Mouse (Mus musculus) mesoderm, embryonic 11.5 days (tissue): ENCODE data around the gene 4933424G06Rik.
"Not testable (repeated sequence)": the region's sequence is repeated elsewhere in the genome, so short reads cannot be mapped to it uniquely, and the experiment has no call there.

Experiments used
- DNase-seq: peaks from one replicate; pipeline ENCODE4 v3.0.0-alpha.2; 2012; ENCODE audit warnings: low read depth, low spot score

The 4933424G06Rik gene

DNA sequence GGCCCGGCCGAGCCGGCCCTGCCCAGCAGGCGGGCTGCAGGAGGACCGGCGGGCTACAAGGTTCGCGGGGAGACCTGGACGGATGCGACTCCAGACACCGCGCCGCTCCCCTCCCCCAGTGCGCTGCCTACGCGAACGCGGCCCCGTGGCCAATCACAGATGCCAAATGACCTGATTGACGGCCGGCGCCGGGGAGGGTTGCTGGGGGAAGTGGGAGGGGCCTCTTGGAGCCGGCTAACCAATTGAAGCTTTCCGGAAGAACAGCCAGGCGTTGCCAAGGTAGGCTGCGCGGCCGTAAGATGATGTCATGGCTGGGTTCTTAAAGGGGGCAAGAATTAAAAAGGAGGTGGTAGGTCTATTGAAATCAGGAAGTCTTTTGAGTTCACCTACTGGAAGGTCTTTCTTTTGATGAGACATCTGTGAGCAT lies at the start of gene 4933424G06Rik:
TSS of gene 4933424G06Rik (plus strand) at position 296 of the 427 bp plus-strand sequence.
- peak; percentile 98 for DNase-seq

DNA sequence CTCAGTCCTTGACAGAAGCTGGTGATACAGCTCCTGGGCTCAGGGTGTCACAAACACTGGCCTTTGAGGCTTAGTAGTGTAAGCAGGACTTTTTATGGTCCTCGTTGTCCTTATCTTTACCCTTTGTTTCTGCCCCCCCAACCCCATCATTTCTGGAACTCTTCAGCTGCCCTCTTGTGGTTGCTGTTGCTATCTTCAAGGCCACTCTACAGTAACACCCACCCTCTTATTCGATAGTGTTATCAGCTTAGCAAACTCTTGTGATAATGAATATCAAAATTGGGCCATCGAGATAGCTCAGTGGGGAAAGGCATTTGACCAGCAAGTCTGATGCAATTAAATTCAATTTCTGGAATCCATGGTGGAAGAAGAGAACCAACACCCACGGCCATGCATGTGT lies 45.5 kb upstream of the 4933424G06Rik start:
- no peak for DNase-seq

DNA sequence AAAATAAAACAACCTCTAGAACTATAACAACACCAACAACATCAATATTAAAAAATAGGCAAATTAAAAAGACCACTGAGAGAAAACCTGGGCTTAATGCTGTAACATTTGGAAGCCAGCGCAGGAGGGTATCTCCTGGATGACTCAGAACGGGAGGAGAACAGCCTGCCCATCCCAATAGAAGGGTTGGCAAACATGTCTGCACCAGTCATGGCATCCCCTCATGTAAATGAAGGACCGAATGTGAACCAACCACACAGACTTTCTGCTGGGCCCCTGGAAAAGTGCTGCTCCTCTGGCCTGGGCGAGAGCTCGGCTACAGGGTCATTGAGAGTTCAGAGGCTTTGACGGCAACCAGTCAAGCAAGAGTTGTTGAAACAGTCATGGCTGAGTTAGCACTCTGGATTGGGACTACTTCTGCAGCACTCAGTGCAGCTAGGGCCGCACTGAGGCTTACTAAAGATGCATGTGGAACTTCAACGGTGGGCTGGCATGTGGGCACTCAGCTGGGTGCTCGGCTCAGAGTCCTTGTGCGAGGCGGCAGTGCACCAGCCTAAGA lies 44.7 kb upstream of the 4933424G06Rik start:
- peak; percentile 43 for DNase-seq

DNA sequence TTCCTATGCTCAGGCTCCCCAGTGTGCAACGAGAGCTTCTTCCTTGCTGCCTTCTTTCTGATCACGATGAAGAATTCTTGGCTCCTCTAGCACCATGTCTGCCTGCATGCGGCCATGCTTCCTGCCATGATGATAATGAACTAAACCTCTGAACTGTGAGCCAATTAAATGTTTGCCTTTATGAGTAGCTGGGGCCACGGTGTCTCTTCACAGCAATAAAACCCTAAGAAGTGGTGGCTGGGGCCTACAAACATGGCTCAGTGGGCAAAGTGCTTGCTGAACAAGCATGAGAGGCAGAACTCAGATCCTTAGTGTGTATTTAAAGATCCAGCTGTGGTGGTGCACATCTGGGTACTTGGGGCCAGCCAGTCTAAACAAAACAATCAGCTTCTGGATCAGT lies 44.0 kb upstream of the 4933424G06Rik start:
- no peak for DNase-seq

DNA sequence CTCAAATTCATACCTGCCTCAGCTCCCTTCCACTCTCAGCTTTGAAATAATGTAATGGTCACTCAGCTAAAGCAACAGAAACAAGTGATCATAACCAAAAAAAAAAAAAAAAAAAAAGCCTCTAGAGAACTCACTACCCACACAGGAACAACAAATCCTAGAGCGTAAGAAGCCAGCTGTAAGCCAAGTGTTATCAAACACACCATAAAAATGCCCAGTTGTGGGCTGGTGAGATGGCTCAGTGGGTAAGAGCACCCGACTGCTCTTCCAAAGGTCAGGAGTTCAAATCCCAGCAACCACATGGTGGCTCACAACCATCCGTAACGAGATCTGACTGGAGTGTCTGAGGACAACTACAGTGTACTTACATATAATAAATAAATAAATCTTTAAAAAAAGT lies 41.9 kb upstream of the 4933424G06Rik start:
- not testable (repeated sequence) for DNase-seq

DNA sequence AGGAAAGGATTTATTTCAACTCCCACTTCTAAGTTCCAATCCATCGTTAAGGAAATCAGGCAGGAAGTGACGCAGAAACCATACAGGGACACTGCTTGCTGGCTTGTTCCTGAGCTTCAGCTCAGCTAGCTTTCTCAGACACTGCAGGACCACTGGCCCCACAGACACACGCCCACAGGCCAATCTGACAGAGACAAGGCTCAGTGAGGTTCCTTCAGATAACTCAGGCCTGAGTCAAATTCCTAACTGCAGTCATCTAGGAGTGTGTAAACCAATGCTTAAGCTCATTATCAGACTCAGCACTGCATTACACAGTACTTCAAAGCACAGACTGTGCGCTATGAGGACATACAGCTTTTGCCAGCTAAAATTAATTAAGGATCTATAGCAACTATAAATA lies 39.7 kb upstream of the 4933424G06Rik start:
- no peak for DNase-seq

DNA sequence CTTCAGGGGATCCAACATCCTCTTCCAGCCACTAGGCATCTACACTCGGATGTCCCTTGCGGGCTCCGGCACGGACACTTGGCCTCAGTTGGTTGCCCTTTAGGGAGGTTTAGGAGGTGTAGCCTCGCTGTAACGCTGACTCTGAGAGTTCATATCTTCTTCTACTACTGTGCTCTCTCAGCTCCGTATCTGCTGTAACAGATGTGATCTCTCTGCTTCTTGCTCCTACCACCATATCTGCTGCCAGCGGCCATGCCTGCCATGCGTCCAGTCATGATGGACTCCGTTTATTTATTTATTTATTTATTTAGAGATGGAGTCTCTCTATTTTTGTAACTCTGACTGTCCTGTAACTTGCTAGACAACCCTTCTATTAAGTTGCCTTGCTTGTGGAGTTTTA lies 38.7 kb upstream of the 4933424G06Rik start:
- no peak for DNase-seq

DNA sequence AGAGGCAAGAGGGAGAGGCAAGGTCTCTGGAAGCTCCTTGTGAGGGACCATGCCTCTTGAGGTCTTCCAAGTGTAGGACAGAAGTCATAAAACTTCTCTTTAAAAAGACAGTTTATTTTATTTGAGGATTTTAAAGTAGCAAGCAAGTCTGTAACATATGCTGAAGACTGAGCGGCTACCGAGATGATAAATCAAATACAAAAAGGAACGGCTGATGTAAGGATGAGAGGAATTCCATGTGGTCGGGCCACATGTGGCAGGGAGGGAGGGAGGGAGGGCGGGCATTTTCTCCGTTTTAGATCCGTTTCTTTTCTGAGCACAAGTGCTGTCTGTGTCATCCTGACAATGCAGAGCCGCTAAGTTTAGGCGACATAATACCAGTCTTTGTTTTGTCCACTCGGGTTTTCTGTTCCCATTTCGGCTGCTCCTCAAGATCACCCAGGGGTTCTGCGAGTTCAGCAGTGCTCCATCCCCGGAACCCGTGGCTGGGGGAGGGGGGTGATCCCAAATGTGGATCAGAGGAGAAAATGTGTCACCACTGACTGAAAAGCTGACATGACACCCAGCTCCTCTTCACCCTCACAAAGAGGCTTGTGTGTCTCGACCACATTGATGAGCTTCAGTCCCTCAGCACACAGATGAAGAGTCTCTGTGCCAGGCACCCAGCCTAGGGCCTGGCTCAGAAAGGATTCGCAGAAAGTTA lies 37.1 kb upstream of the 4933424G06Rik start:
- DNase-seq: peak; percentile 55

DNA sequence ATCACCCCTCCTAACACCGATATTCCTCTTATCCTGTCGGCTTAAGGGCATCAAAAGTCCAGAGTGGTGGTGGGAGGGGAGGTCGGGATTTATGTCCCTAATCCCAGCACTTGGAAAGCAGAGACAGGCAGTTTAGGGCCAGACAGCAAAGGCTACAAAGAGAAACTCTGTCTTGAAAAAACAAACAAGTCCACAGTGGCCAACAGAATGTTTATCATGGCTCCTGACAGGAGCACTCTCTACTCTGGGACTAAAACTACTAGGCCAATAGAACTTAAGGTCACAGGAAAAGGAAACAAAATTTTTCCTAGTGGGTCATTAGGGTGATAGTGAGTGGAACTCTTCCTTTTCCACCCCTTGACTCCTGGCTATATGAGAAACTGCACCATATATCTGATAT lies 35.0 kb upstream of the 4933424G06Rik start:
- no peak for DNase-seq

DNA sequence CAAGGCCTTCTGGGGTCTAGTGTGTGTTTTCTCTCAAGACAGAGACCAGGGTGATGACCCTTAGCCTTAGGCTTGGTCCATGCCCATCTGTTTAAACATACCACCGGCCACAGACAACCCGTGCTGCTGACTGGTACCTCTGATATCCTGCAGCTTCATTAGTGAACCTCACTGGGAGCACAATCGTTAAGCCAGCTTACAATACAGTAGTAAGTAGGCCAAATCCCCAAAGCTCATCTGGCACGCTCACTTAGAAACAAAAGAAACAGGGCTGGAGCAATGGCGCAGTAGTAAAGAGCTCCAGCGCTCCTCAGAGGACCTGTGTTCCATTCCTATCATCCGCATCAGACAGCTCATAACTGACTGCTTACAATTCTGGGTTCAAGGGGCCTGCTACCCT lies 29.1 kb upstream of the 4933424G06Rik start:
- DNase-seq: no peak

DNA sequence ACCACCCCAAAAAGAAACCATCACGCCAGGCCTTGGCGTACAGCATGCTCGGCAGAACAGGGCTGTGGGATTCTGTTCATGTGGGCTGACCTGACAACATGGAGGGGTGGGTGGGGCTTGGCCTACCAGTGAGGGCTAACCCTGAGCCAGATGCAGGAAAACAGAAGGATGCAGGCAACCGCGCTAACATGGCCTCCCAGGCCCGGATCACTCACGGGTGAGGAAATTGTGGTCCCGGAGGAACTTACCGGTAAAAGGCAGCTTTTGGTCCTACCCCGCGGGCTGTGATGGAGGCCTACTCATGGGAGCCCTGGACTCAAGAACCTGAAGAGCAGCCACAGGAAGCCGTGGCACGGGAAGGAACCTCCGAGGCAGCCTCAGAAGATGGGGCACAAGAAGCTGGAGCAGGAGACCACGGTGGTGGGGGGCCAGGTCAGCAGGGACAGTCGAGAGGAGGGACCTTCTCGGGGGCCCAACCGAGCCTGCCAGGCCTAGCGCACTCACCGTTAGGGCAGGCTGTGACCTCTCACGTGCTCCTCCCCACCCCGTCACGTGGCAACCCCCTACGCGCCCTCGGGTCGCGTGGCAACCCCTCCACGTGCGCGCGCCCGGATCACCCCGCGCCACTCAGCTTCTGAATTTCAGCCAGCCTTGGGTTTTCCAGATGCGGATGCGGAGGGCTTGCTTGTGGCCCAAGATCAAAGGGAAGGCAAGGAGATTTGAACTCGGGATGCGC lies 27.2 kb upstream of the 4933424G06Rik start, which contains the start of gene Fam178b:
TSS of gene Fam178b (minus strand) at position 564 of the 736 bp plus-strand sequence.
- no peak for DNase-seq

DNA sequence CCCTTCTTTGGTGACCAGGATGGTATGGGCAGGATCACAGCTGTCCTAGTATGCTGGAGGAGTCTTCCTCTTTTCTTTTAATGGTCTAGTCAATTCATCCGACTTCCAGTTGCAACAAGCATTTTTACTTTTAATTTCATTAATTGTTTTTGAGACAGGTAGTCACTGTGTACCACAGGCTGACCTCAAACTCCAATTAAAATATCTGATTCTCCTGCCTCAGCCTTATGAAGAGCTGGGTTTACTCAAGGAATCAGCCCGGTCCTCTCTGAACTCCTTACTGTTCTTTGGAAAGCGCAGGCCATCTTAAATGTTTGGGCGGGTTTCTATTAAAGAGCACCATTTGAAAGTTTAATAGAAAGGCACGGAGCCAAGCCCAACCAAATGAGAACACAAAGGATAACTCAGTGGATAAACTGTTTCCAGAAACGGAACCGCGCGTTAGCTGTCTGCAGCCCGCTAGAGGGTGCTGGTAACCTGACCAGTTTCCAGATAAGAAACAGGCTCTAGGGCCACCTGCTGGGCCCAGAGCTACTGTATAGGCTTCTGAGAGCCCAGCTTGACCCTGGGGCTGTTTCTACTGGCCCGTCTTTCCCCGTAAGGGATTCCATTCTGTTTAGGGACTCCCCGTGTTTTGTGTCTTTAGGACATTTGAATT lies 26.0 kb upstream of the 4933424G06Rik start:
- peak; percentile 81 for DNase-seq

DNA sequence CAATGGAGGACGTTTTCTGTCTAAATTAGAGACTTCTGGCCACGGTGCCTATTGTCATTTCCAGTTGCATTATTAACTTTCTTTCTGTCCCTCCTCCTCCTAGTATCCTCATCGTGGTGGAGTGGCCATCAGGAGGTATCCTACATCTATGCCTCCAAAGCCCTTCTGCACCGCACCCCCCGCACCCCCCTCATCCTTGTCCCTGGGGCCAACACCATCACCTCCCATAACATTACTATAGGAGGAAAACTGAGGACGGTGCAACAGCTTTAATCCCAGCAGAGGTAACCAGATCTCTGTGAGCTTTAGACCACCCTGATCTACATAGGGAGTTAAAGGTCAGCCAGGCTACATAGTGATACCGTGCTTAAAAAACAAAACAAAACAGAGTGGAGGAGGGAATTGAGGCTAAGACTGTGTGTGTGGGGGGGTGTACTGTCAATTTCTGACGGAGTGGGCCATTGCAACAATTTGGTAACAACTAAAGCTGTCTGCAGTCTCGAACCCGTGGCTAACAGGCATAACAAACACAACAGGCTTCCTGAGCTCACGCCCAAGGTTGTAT lies 19.2 kb upstream of the 4933424G06Rik start:
- DNase-seq: no peak

DNA sequence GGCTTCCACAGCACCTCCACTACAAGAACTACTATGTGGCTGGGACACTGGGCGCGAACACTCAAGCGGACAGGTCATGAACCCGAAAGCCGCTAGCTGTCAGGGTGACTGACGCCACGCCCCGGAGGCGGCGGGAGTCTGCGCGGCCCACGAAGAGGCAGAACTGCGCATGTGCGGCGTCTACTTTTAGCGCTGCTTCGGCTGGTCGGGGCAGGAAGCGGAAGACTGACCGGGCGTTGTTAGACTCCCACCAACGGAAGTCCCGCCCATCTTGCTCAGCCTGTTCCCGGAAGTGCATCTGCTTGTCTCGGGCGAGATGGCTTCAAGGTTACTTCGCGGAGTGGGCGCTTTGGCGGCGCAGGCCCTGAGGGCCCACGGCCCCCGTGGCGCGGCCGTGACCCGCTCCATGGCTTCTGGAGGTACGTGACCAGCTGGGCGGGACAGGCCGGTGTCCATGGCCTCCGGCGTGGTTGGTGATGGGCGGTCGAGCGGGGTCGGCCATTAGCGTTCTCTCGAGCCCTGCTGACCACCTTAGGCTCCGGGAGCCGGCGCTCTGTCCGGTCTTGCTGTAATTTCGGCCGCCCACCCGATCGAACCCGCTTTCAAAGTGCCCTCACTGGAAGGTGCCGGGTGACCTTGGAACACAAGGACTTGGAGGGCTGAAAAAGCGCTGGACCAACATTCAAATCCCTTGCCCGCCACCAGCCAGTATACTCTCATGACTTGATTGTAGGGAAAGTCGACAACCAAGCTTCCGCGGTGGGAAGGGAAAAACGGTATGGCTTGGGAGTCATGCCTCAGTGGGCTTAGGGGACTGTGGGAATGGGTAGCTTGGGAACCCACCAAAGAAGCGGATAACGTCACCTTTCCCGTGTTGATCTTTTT lies 18.4 kb upstream of the 4933424G06Rik start, which contains the start of gene Cox5b:
TSS of gene Cox5b (plus strand) at position 179 of the 885 bp plus-strand sequence.
- peak; percentile 99 for DNase-seq

DNA sequence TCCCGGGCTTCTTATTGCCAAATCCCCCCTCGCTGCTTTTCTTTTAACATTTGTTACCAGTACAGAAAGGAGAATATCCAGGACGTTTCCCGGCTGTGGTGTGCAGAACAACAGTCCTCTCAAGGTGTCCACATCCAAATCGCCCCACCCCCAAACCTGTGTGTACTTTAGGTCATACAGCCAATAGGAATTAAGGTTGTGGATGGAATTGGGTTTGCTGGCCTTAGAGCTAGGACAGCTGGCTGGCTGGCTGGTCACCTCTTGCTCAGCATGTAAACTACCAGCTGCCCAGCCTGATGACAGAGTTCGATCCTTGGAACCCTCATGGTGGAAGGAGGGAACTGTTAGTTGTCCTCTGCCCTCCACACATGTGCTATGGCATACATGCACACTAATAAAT lies 15.1 kb upstream of the 4933424G06Rik start:
- no peak for DNase-seq

DNA sequence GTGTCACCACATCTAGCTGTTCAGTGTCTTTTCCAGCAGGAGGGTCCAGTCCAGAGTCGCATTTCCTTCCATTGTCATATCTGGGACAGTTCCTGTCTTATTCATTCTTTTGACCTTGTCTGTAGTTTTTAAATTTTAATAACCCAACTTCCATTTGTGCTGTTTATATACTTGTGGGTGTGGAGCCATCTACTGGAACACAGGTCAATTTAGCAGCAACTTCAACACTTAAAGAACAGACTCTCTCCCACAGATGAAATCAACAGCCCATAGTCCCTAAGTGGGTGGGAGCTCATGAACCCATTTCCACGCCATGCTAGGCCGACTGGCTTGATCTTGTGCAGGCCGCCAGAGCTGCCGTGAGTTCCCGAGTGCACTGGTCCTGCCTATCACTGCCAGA lies 13.5 kb upstream of the 4933424G06Rik start:
- DNase-seq: no peak

DNA sequence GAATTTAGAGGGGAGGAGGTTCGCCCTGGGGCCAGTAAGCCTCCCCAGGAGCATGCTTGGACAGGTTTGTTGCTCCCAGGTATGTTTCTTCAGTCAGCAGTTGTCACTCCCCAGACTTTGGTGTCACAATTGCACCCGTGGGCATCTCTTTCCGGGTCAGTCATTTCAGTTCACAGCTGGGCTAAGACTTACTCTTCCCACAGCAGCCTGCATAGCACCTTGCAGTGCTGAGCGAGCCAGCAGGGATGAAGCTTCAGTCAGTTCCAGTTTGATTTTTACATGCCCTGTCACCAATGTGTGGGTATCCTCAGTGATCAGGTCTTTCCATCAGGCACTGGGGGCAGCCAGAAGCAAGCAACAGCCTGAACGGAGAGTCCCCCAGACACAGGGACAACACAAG lies 12.9 kb upstream of the 4933424G06Rik start:
- DNase-seq: no peak

DNA sequence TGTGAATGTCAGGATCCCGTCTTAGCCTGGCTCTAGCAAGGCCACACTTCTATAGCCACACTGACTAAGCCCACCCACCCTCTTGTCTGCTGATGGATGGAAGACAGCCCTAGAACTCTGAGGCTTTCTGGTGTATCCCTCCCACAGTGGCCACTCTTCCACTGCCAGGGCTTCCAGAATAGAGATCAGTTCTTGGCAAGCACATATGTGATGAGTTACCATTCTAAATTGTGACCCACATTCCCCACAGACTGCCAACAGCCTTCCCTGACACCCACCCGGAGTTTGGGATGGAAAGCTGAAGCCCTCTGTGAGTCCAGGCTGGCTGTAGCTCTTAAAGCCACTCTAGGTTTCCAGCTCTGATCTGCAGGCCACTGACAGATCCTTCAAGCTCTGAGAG lies 2.8 kb upstream of the 4933424G06Rik start:
- DNase-seq: no peak

DNA sequence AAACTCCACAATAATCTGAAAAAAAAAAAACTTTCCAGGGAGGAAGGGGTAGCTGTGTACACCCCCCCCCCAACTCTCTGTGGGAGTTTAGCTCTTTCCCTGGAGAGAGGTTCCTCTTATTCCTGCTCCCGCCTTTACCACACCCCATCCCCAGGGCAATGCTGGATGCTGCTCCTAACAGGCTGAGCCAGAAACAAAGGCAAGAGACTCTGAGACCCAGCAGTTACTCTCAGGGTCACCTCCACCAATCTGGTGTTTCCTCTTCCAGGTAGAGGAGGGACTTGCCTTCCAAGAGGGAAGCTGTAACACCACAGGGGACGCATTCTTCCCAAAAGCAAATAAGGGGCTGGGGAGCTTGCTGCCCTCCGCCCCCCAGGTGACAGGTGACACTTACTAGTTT lies 2.2 kb upstream of the 4933424G06Rik start:
- no peak for DNase-seq

DNA sequence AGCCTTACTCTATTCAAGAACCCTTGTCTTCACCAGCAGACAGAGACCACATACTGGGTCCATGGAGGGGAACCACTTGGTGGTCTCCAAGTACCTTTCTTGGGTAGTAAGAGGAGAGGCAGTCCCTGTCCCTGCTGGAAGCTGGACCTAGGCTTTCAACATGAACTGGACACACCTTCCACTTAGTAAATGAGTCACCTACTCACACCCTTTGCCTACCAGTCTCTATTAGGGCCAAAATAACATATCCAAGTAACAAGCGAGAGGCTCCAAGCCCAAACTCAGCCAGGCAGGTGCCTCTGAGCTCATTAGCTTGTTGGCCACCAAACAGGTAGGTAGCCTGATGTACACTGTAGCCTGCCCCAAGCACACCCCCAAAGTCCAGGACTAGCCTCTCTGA lies 1.3 kb upstream of the 4933424G06Rik start:
- no peak for DNase-seq
